Mouse (Mus musculus) v-Abl transformed pro-B cells (cell line): Measurements from ENCODE around the gene Tvp23b.

Experiments used
- in situ Hi-C, 2 experiments: fragments of 400-800 bp; cut with MboI; formaldehyde crosslinking; loops; one replicate each; pipeline ENCODE4 v1.15.1; 2025; ENCODE audit not compliant: unreplicated experiment in 2 of 2

Gene Tvp23b

GRCm38 (mm10) chr11:62933099-62933498 lies 53.8 kb downstream of the Tvp23b start:
- in situ Hi-C loops = no loop called here

GRCm38 (mm10) chr11:62934795-62935514 lies 55.7 kb downstream of the Tvp23b start:
- in situ Hi-C loops = no loop called here

- in situ Hi-C loops = no loop called here
These were observed 58.7 kb downstream of the Tvp23b start for GRCm38 (mm10) chr11:62937986-62938385.

- in situ Hi-C loops = no loop called here
These were observed 59.7 kb downstream of the Tvp23b start for GRCm38 (mm10) chr11:62938921-62939320.

- in situ Hi-C loops = no loop called here
These were observed 60.9 kb downstream of the Tvp23b start for GRCm38 (mm10) chr11:62940176-62940575.

- in situ Hi-C loops = no loop called here
These were observed 64.3 kb downstream of the Tvp23b start for GRCm38 (mm10) chr11:62943538-62943937.

- in situ Hi-C loops = no loop called here
These were observed 66.3 kb downstream of the Tvp23b start for GRCm38 (mm10) chr11:62945514-62945913.

GRCm38 (mm10) chr11:62949548-62949947 lies 70.3 kb downstream of the Tvp23b start:
- in situ Hi-C loops = no loop called here

GRCm38 (mm10) chr11:62951012-62951411 lies 71.8 kb downstream of the Tvp23b start, which contains the start of gene Cdrt4:
Gene Cdrt4, plus strand, starts transcription at chr11:62951193.
- in situ Hi-C loops = no loop called here

GRCm38 (mm10) chr11:62954766-62955165 lies 75.5 kb downstream of the Tvp23b start:
- in situ Hi-C loops = no loop called here

GRCm38 (mm10) chr11:62955186-62955585 lies 75.9 kb downstream of the Tvp23b start:
- in situ Hi-C loops = no loop called here

GRCm38 (mm10) chr11:62955776-62956175 lies 76.5 kb downstream of the Tvp23b start:
- in situ Hi-C loops = no loop called here

- in situ Hi-C loops = no loop called here
These were observed 78.4 kb downstream of the Tvp23b start for GRCm38 (mm10) chr11:62957626-62958180.

- in situ Hi-C loops = no loop called here
These were observed 84.0 kb downstream of the Tvp23b start for GRCm38 (mm10) chr11:62963292-62963691.

GRCm38 (mm10) chr11:62966424-62966764 lies 87.1 kb downstream of the Tvp23b start:
- in situ Hi-C loops = no loop called here
